In the genomic region with DNA sequence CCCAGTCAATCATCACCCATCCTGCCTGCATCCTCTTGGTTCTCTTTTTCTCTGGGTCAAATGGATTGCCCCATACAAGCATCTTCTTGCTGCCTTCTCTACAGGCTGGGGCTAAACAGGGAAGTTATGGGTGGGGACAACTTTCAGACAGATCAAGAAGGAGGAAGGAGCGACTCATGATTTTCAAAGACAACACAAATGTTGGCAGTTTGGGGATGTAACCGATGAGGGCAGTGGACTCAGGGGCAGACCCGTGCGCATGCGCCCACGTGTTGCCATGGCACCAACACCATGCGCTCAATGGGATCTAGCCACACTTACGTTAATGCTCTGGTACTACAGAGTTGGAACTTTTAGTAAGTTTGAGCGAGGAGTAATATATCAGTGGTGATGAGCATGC, we compare ENCODE assay signal across 13 mouse cellular contexts.
DNase-seq lines count a peak whose midpoint lies in the region; ATAC-seq lines count a peak whose summit lies in the region.
"Had no signal": no experiment of that assay in that cellular context is flagged by ENCODE, and none has a peak within 500 bp of the region (broad histone marks: within the 10 kb centered on the region; RNA-seq: fewer than 3 reads in every experiment).

No protein-coding gene starts in this region.

- H3K27me3 ChIP-seq in liver, embryonic 11.5 days (replicated peaks; ENCODE audit: control insufficient read depth, insufficient read depth, low read length): no peaks in the 10 kb centered on the region
- H3K27me3 ChIP-seq: embryonic facial prominence, embryonic 15.5 days; limb, embryonic 13.5 days; Patski had no signal

- peak overlapping the region; percentile 66 for H3K27ac ChIP-seq in brown adipose tissue, adult 24 weeks (replicated peaks; ENCODE audit: low read depth, low read length)
- no peak overlapping the region for H3K27ac ChIP-seq in liver, embryonic 11.5 days (ENCODE audit: low read depth, low read length)
- H3K27ac ChIP-seq: embryonic facial prominence, embryonic 15.5 days; limb, embryonic 13.5 days had no signal

- H3K36me3 ChIP-seq in liver, embryonic 11.5 days (ENCODE audit: control insufficient read depth, insufficient read depth, low read length): no peaks in the 10 kb centered on the region
- H3K36me3 ChIP-seq: embryonic facial prominence, embryonic 15.5 days; limb, embryonic 13.5 days had no signal

- no peaks in the 10 kb centered on the region for H3K9me3 ChIP-seq in liver, embryonic 11.5 days (ENCODE audit: control insufficient read depth, low read length)
- H3K9me3 ChIP-seq: embryonic facial prominence, embryonic 15.5 days; limb, embryonic 13.5 days had no signal

- 73% methylated on average over 9 of the region's 9 CpGs for WGBS in liver, embryonic 11.5 days

- peaks cover 3% of the 10 kb centered on the region; the same call in 1 of the 2 replicates for H3K4me1 ChIP-seq in brown adipose tissue, adult 24 weeks (ENCODE audit: control insufficient read depth, insufficient read depth, insufficient read length, low read length)
- H3K4me1 ChIP-seq in liver, embryonic 11.5 days (replicated peaks; ENCODE audit: control insufficient read depth, insufficient read depth, low read length): no peaks in the 10 kb centered on the region
- H3K4me1 ChIP-seq: embryonic facial prominence, embryonic 15.5 days had no signal

- peak; percentile 34; the same call in 1 of the 2 replicates for ATAC-seq in liver, embryonic 11.5 days (replicated peaks; ENCODE audit: low FRiP score)
- peak; percentile 82 for ATAC-seq in megakaryocyte progenitor cell, adult 5-6 weeks (replicated peaks; ENCODE audit: poor library complexity)

- H3K4me3 ChIP-seq in brown adipose tissue, adult 24 weeks (ENCODE audit: insufficient read depth, low read depth, low read length): no peak overlapping the region
- H3K4me3 ChIP-seq in liver, embryonic 11.5 days (ENCODE audit: low read depth, low read length): no peak overlapping the region
- H3K4me3 ChIP-seq: embryonic facial prominence, embryonic 15.5 days; limb, embryonic 13.5 days had no signal

- H3K9ac ChIP-seq in liver, embryonic 11.5 days (ENCODE audit: low read depth, low read length): no peak overlapping the region
- H3K9ac ChIP-seq: embryonic facial prominence, embryonic 15.5 days; limb, embryonic 13.5 days had no signal

- H3K4me2 ChIP-seq in liver, embryonic 11.5 days: no peak overlapping the region
- H3K4me2 ChIP-seq: embryonic facial prominence, embryonic 15.5 days; limb, embryonic 13.5 days had no signal

- peak; percentile 19 for DNase-seq in adrenal gland, adult 2 months
- DNase-seq in adrenal gland, postnatal 10 days: no peak
- no peak for DNase-seq in liver, embryonic 11.5 days (ENCODE audit: low spot score)
- no peak for DNase-seq in MN1 (ENCODE audit: low spot score)
- DNase-seq in kidney, adult 8-10 months: no peak
- DNase-seq in kidney, postnatal 14 days: no peak
- DNase-seq: gastrocnemius, postnatal 10 days; right cerebral cortex, postnatal 25 days had no signal
